Mouse (Mus musculus) urinary bladder, postnatal 36 days (tissue): Measurements from ENCODE around the gene Prkaa1.
"Not testable (repeated sequence)": the region's sequence is repeated elsewhere in the genome, so short reads cannot be mapped to it uniquely, and the experiment has no call there.

Experiments
- DNase-seq, 2 experiments: peaks; one replicate each; pipeline ENCODE4 v3.0.0; 2022; ENCODE audit warnings: low spot score in 2 of 2, mixed read lengths in 1 of 2

Prkaa1 gene

DNA sequence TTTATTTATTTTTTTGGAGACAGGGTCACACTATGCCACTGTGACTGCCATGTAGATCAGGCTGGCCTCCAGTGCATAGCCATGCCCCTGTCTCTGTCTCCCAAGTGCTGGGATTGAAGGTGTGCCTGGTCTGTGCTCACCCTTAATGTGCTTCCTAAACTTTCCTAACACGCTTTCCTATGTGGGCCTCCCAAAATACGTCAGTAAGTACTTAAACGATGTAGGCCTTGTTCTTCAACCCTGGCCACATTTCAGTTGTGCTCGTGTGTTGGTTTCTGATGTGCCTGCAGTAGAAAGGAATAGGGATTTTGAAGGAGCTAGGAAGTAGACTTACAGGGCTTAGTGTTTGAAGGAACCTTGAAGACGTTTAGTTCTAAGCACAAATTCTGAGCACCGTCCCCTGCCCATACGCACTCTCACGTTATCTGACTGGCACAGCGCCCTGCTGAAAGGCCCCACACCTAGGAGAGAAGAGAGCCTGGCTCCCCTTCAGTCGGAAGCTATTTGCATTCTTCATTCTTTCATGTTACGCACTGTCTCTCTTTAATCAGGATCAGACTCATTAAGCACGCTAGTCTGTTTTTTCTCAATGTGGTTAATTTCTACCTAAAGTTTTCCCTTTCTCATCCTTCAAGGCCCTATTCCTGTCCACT, 21.6 kb downstream of the Prkaa1 start:
- no peak for DNase-seq

DNA sequence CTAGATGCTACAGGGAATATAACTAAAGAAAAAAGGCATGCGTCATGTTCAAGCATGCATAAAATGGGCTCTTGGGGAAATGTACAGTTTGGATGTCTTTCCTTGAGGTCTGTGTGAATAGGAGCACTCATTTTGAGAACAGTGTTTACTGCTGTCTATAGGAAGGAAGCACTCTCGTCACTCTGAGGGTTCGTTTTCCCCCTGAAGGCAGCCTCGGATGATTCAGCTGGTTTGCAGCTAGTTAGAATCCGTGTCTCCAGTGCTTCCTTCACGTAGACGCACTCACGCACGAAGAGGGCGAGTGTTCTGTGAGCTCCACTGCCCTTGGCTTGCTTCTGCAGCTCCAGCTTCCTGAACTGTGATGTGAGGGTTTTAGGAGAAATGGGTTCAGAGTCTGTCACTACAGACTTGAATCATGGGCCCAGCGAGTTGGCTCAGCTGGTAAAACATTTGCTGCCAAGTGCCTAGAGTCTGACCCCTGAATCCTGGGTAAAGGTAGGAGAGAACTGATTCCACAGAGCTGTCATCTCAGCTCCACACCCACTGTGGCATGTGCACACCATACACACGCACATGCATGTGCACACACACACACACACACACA, 29.7 kb downstream of the Prkaa1 start:
- DNase-seq, result no peak

DNA sequence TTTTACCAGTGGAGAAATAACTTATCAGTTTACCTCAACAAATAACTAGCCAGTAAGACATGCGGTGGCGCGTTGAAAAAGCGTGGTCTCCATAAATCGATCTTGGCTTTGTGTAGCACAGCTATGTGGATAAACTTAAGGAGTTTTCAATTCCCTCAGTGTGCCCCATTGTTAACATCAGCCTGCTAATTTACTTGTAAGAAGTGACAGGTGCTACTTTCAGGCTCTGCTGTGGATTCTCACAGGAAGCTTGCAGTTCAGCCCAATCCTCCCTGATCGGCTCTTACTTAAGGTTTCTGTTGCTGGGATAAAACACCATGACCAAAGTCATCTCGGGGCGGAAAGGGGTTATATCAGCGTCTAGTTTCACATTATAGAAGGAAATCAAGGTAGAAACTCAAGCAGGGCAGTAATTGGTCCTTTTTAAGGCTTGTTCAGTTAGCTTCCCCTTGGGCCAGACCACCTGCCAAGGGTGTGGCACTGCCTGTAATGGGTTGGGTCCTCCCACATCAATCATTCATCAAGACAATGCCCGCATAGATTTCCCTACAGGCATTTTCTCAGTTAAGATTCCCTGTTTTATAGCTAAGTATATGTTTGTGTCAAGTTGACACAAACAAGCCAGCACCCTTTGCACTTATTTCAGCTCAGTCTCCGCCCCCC, 41.1 kb downstream of the Prkaa1 start:
- DNase-seq, result no peak

DNA sequence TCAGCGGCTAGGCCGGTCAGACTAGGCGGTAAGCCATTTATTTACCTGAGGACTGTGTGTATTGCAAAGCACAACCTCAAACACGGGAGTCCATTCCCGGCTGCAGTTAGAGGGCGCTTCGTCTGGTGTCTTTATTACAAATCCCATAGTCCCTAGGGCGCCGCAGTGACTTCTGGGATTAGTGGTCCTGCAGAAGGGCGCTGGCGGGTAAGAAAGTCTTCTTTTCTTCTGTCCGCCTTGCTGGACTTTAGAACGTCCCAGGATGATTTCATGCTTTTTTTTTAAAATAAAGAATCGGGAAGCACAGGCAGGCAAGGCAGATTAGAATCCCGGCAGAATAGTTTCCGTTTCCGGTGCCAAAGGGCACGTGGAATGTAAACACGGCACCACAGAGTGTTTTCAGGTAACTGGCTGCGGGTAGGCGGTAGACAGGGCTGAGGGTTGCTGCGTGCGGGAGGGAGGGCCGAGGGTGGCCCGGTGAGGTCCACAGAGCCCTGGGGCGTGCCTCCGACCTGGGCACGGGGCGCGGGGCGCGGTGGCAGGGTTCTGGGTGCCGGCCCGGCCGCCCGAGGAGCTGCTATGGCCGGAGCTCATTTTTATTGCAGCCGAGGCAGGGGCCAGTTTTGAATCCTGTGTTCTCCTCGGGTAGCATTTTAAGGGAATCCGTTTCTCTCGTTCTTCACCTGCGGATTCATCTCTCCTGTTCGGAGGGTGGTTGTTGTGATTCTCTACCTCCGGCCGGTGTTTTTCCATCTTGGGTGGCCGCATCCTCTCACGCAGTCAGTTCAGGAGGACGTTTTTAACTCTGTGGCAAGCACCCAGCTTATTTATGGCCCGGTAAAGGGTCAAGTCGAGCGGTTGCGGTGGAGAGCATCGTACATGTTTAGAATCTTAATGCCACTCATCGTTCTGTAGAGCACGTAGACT, 42.0 kb downstream of the Prkaa1 start, which contains the start of gene Ttc33:
TSS of gene Ttc33 (plus strand) at position 160 of the 927 bp plus-strand sequence.
- peak; percentile 69 to 82 for DNase-seq

DNA sequence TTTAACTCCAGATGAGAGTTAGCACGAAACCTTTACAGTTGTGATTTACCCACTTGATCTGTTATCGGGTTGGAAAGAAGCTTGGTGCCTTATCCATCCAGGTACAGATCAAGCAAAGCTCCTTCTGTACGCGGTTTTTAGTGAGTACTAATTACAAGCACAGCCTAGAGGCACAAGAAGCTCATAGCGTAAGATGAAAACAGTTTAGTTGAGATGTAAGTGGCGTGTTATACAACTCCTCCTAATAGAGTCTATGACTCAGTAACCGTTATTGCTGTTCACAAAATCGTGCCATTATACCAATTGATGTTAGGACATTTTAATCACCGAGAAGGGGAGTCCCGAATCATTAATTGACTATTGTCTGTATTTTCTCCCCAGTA, 42.6 kb downstream of the Prkaa1 start:
- DNase-seq, result no peak

DNA sequence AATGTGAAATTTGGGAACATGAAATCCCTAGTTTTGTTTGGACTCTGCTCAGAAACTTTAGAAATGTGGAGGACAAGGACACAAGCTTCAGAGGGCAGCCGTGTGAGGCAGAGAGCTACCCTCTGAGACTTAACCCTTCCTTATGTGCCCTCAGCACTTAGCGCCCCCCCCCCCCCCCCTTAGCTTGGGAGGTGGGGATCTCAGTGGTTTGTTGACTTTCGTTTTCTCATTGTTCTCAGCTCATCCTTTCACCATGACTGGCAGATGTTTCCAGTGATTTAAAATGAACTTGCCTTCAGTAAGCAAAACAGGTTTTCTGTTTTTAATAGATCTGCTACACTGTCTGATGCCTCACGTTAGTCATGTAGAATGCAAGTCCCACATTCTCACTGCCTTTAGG, 43.5 kb downstream of the Prkaa1 start:
- no peak for DNase-seq

DNA sequence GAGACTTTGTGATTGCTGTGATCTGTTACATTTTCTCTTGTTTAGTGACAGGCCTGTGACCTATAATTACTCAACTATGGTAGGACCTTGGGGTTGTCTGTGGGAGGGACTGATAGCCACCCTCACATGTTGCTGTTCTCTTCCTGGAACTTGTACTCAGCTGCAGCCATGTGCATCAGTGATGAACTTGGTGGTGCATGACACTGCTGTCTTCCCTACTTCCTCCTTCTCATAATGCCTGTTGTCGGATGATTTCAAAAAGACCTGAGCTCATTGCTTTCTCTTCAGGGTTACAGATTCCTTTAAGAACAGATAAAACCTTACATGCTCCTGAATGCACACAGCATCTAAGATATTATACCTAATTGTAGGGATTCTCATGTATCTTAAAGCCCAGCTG, 44.4 kb downstream of the Prkaa1 start:
- DNase-seq, result no peak

DNA sequence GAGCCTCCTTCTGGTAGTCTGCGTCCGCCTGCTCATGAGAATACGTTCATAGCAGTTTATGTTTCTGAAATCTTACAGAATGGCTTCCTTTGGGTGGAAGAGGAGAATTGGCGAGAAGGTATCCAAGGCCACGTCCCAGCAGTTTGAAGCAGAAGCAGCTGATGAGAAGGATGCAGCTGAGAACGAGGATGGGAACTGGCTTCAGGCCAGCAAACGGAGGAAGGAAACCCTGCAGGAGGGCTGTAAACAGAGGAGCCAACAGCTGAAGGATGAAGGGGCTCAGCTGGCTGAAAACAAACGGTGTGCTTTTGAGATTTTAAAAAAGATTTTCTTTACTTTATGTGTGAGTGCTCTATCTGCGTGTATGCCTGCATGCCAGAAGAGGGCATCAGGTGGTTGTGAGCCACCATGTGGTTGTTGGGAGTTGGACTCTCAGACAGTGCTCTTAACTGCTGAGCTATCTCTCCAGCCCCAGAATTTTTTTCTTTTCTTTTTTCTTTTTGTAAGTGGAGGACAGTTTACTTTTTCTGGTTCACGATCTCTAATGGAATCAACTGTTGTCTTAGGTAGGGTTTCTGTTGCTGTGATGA, 45.9 kb downstream of the Prkaa1 start:
- no peak for DNase-seq

DNA sequence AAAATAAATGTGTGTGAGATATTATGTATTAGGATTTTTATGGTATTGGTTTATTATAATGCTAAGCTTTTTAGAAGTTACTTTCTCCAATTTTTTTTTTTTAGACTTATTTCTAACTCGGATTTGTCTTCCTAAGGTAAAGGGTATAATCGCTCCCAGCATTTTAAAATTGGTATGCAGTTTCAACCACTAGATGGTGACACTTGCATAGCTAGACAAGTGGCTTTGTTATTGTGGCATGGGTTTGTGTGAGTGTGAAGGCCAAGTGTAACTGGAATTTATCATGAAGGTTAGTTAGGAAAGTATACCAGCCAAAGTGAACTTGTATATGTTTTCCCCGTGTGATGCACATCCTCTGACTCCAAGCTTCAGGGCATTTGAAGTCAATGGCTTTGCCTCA, 50.2 kb downstream of the Prkaa1 start:
- no peak for DNase-seq

DNA sequence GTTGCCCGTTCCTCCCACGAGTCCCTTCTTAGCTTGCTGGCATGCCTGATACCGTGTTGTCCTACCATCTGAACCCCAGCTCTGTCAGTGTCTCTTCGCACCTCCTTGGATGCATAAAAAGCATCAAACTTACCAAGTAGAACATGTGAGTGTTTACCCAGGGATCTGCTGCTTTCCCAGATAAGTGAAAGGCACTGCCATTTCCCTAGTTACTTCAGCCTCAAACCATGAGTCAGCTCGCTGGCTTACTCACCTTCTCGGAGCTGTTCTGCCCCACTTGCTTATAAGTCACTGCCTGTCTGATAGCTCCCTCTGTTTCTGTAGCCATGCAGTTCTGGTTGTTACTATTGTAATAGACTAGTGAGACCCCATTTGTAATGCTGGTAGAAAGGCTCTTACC, 50.8 kb downstream of the Prkaa1 start:
- DNase-seq, result peak in 1 of 2 experiments; percentile 24

DNA sequence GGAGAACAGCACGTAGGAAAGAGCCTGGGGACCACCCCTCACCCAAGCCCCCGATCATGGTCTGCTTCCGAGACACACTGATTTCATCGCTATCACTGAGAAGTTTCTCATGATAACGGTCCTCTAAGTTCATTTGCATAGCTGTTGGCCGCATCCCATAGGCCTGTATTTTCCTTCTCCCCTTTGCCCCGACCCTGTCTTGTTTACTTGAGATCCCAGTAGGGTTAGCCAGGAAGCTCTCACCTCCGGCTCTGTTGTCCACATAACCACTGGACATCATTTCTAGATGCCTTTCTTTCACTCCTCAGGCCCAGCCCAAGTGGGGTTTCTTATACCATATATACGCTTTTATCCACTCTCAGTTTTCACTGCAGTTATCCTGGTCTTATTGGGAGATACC, 51.3 kb downstream of the Prkaa1 start:
- no peak for DNase-seq

DNA sequence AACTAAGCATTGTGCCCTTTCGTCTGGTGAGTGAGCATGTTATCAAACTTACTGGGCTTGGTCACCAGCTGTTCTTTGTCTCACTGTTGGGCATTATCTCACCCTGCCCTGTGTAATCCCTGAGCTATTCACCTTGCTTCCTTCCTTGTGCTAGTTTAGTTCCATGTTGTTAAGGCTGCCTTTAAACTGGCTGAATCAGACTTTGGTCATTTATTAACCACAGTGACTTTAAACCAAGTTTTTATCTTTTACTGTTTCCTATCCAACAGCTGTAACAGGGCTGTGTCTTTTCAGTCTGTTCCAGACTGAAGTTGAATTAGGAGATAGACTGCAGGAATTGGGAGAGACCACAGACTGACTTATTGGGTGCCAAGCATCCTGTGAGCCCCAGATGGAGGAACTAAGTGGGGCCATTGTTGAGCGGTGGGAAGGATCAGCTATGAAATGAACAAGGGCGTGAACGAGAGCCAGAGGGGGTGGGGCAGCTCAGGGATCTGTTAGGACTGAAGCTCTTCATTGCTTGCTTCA, 52.4 kb downstream of the Prkaa1 start:
- DNase-seq, result no peak

DNA sequence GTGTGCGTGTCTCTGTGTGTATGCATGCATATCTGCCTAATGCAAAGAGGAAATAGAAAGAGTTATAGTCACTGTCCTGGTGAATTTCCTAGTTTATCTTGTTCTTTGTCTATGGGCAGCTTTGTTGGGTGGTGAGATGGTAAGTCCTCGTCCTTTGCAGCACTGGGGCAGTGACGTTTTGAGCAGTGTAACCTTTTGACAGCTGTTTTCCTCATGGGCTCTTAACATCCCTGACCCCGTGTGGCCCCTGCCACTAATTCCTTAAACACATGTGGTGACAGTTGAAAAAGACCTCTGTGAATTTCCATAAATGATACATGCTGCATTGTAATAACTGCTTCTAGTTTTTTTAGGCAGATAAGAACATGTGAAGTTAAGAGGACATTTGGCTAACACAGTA, 53.0 kb downstream of the Prkaa1 start:
- DNase-seq, result no peak

DNA sequence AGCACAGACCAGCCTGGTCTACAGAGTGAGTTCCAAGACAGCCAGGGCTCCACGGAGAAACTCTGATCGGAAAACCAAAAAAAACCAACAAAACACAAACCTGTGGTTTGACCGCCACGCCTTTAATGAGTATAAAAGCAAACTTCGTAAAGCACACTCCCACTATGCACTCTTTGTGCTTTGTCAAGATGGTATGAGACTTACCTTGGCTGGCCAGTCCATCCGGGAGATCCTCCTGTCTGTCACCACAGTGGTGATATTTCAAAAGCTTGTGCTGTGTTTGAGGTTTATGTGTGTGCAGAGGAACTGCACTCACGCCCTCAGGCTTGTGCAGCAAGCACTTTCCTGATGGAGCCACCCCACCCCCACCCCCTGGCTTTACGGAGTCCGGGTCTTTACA, 61.6 kb downstream of the Prkaa1 start:
- no peak for DNase-seq

DNA sequence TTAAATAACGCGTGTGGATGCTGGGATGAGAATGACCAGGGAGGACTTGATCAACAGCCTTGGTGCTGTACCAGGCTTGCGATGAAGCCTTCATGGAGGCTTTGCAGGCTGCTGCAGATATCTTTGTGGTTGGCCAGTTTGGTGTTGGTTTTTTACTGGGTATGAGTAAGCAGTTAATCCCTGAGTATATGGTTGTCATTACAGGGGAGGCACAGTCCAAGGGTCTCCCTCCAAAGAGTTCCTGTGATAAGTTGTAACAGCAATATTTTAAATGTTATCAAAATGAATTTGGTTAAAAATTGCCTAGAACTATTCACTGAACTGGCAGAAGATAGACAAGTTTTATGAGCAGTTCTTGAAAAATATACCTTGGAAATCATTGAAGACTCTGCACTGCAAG, 65.5 kb downstream of the Prkaa1 start:
- no peak for DNase-seq

DNA sequence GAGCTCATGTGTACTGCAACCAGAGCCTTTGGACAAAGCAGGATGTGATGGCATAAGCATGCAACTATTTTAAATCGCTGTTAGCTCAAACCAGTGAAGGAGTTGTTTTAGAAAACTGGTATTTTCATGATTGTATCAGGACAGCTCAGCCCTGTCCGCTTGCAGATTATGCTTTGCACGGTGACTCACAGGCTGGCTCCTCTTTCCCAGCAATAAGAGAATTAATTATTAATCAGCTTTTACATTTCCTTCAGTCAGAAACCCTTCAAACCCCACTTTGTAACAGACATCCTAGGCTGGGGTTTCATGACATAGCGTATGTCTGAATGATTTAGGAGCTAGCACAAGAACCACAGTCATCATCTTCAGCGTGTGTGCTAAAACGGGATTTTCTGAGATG, 76.8 kb downstream of the Prkaa1 start:
- DNase-seq, result no peak

DNA sequence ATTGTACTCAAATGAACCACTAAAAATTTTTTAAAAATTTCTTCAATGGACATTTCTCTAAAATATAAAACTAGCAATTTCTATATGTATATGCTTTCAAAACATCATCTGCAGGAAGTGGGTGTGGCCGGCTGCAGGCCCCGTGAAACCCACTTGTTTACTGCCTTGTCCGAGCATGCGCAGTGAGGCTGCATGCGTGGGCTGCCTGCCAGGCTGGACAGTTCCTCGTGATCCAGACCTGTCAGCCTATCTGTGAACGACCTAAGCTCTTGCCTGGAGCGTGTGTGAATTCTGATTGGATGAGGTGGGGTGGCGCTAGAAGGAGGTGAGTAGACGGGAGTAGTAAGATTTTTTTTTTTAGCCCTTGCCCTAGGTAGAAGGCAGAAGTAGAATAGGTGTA, 87.1 kb downstream of the Prkaa1 start:
- not testable (repeated sequence) for DNase-seq
